Mouse (Mus musculus) midbrain, embryonic 12.5 days (tissue): ENCODE results near the gene 2410131K14Rik. TPM values are rescaled to one million over a fixed set of nuclear protein-coding genes. Genes with fewer than 3 reads are reported as not detected.
A peak's percentile ranks its signal among the peaks of the same experiment; 100 is the strongest.

Source experiments
- ATAC-seq: fragments of 200-750 bp; cut with Nextera tagmentation; 2 replicates; pipeline ENCODE4 v1.8.0; 2017; ENCODE audit warnings: low read depth, moderate TSS enrichment, moderate library complexity; ENCODE audit not compliant: low FRiP score
- H3K27ac ChIP-seq: fragments of 300-500 bp; sonication (generic); replicated peaks from 2 replicates; pipeline ENCODE4 v1.5.1; 2016; ENCODE audit warnings: mild to moderate bottlenecking
- H3K27me3 ChIP-seq: fragments of 300-500 bp; sonication (generic); 2 replicates; pipeline ENCODE4 v1.6.1; 2016; ENCODE audit warnings: mild to moderate bottlenecking
- H3K36me3 ChIP-seq: fragments of 300-500 bp; sonication (generic); 2 replicates; pipeline ENCODE4 v1.6.1; 2016
- H3K4me1 ChIP-seq: fragments of 300-500 bp; sonication (generic); 2 replicates; pipeline ENCODE4 v1.6.1; 2016
- H3K4me2 ChIP-seq: fragments of 300-500 bp; sonication (generic); replicated peaks from 2 replicates; pipeline ENCODE4 v1.6.1; 2016; ENCODE audit warnings: mild to moderate bottlenecking, moderate library complexity
- H3K4me3 ChIP-seq: fragments of 300-500 bp; sonication (generic); 2 replicates; pipeline ENCODE4 v1.5.1; 2016; ENCODE audit warnings: mild to moderate bottlenecking
- H3K9ac ChIP-seq: fragments of 300-500 bp; sonication (generic); replicated peaks from 2 replicates; pipeline ENCODE4 v1.6.1; 2016; ENCODE audit warnings: mild to moderate bottlenecking, moderate library complexity
- H3K9me3 ChIP-seq: fragments of 300-500 bp; sonication (generic); 2 replicates; pipeline ENCODE4 v1.6.1; 2016; ENCODE audit warnings: mild to moderate bottlenecking
- WGBS: fragments of 180-500 bp; shearing (Covaris S2); methylation state at CpG from one replicate; pipeline ENCODE4 v1.1.7; 2016; 5-methylcytosine and 5-hydroxymethylcytosine counted together
- polyA plus RNA-seq: library from polyadenylated mRNA; unstranded; fragments of >200 nt; fragmentation: Nextera tagmentation; extraction: Ambion mirVana; gene quantifications from 2 replicates; pipeline ENCODE4 v1.2.1, GENCODE M21; 2016

The 2410131K14Rik gene
- polyA plus RNA-seq = 12.6 and 12.8 TPM in 2 replicates

GRCm38 (mm10) chr5:118244606-118245443 lies at the start of gene 2410131K14Rik, which contains the start of gene Rnft2:
TSS of gene 2410131K14Rik (plus strand) at chr5:118245227.
TSS of gene Rnft2 (minus strand) at chr5:118245116.
- ATAC-seq = peak; percentile 99
- peak within 1 kb of the TSS; percentile 78 for H3K9ac ChIP-seq
- H3K4me1 ChIP-seq = peaks cover 23% of the 10 kb centered on the region
- H3K27me3 ChIP-seq = no peaks in the 10 kb centered on the region
- H3K9me3 ChIP-seq = no peaks in the 10 kb centered on the region
- peaks cover 39% of the 10 kb centered on the region for H3K36me3 ChIP-seq
- peak within 1 kb of the TSS; percentile 79 for H3K27ac ChIP-seq
- peak within 1 kb of the TSS; percentile 78 for H3K4me2 ChIP-seq
- peak within 1 kb of the TSS; percentile 63 for H3K4me3 ChIP-seq
- WGBS = under 1% methylated on average over 68 of the region's 68 CpGs

DNA sequence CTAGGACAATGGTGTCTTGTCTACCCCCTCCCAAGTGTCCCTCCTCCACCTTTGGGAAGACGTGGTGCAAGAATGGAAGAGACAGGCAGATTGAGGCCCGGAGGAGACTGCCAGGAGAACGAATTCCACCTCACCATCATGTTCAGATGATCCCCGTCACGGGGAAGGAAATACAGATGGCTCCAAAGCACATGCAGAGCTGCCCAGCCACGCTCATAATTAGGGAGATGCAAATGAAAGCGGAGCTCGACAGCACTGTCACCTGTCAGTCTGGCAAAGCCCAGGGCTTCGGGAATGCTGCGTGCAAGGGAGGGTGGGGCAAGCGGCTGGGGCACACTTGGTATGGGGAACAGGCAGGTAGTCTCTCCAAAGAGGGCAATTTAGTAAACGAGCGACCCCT lies 47.6 kb upstream of the 2410131K14Rik start:
- Histone ChIP-seq H3K27ac (no peak overlapping the region), H3K4me1 (peaks cover 8% of the 10 kb centered on the region), H3K36me3 (peaks cover 5% of the 10 kb centered on the region; the same call in 1 of the 2 replicates), H3K27me3 (peaks cover 11% of the 10 kb centered on the region; the same call in 1 of the 2 replicates), H3K4me3 (no peak overlapping the region), H3K4me2 (no peak overlapping the region), H3K9ac (no peak overlapping the region), H3K9me3 (no peaks in the 10 kb centered on the region)
- no peak for ATAC-seq
- WGBS = 82% methylated on average over 13 of the region's 13 CpGs

DNA sequence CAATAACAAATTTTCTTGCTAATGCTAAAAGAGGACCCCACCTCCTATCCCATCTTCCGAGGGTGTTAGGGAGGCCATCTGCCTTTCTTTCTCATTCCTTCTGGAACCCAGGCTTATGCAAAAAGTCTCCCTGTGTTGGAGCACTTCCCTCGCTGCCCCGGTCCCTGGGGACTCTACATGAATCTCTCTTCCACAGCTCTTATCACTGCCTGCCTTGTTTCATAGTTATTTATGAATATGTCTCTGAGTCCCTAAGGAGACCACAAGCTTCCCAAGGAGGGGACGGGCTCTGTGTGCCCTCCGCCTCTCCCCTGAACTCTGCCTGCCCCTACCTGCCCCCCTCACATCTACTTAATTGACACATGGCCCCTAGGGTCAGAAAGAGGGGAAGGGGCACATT lies 45.4 kb upstream of the 2410131K14Rik start:
- ATAC-seq = no peak
- Histone ChIP-seq H3K4me3 (no peak overlapping the region), H3K9me3 (no peaks in the 10 kb centered on the region), H3K36me3 (peaks cover 8% of the 10 kb centered on the region; the same call in 1 of the 2 replicates), H3K4me1 (no peaks in the 10 kb centered on the region), H3K27me3 (peaks cover 3% of the 10 kb centered on the region; the same call in 1 of the 2 replicates), H3K27ac (no peak overlapping the region), H3K4me2 (no peak overlapping the region), H3K9ac (no peak overlapping the region)
- 76% methylated on average over 5 of the region's 5 CpGs for WGBS

DNA sequence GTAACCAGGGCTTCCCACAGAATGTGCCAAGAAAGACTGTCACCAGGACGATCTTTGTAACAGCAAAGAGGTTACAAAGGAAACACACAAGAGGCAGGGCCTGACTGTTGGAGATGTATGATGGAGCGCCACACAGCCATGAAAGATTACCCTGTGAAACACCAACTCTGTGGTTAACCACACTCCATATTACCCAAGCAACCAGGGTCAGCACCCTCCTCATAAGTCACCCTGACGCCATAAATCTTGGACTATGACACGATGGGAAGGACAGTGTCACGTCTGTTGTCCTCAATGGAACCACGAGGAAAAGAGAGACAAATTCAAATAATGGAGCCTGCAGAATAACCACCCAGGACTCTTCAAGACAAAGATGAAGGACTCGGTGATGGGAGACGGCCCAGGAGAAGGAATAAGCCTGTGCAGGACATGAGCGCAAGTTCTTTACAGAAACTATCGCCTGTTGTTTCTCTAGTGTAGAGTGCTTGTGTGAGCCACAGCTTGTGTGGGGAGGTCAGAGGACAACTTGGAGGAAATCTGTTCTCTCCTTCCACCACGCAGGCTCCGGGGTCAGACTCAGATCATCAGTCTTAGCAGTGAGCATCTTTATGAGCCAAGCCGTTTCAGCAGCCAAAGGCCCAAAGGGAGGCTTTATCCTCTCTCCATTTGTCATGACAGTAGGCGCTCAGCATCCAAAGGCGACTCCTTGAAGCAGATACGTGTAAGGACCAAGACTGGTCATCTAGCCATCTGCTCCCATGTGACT lies 40.2 kb upstream of the 2410131K14Rik start:
- no peaks in the 10 kb centered on the region for H3K9me3 ChIP-seq
- no peaks in the 10 kb centered on the region for H3K4me1 ChIP-seq
- H3K36me3 ChIP-seq = peaks cover 13% of the 10 kb centered on the region
- 87% methylated on average over 16 of the region's 16 CpGs for WGBS
- no peak for ATAC-seq
- H3K4me2 ChIP-seq = no peak overlapping the region
- H3K27ac ChIP-seq = no peak overlapping the region
- H3K4me3 ChIP-seq = no peak overlapping the region
- H3K9ac ChIP-seq = no peak overlapping the region
- no peaks in the 10 kb centered on the region for H3K27me3 ChIP-seq

DNA sequence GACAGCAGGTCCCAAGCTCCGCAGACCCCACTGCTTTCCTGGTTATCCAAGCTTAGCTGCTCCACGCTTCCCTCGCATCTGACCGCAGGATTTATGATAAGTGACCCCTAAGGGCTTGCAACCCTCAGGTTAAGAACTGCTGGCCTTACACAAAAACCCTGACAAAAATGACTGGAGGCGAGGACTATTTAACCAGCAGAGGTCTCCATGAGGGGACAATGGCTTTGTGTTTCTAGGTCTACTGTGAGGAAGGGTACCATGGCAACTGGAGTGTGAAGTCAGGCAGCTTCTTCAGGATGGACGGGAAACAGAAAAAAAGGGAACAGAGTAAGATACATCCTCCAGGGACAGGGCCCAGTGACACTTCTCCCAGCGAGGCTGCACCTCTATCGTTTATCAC lies 39.2 kb upstream of the 2410131K14Rik start:
- peaks cover 13% of the 10 kb centered on the region for H3K36me3 ChIP-seq
- H3K9ac ChIP-seq = no peak overlapping the region
- H3K27ac ChIP-seq = no peak overlapping the region
- no peak overlapping the region for H3K4me2 ChIP-seq
- no peak for ATAC-seq
- WGBS = 45% methylated on average over 8 of the region's 8 CpGs
- H3K9me3 ChIP-seq = no peaks in the 10 kb centered on the region
- no peak overlapping the region for H3K4me3 ChIP-seq
- H3K27me3 ChIP-seq = no peaks in the 10 kb centered on the region
- no peaks in the 10 kb centered on the region for H3K4me1 ChIP-seq

- Histone ChIP-seq H3K9ac (peak overlapping the region; percentile 50), H3K4me2 (peak overlapping the region; percentile 74), H3K27ac (no peak overlapping the region), H3K9me3 (no peaks in the 10 kb centered on the region), H3K36me3 (peaks cover 13% of the 10 kb centered on the region), H3K4me3 (peak overlapping the region; percentile 43), H3K27me3 (no peaks in the 10 kb centered on the region), H3K4me1 (peaks cover 17% of the 10 kb centered on the region)
- ATAC-seq = 0 out of 2 replicates have a peak, but pooled peaks have one; percentile 42
- WGBS = 12% methylated on average over 5 of the region's 5 CpGs
These were observed 31.0 kb upstream of the 2410131K14Rik start for GRCm38 (mm10) chr5:118214012-118214411.

GRCm38 (mm10) chr5:118214418-118215154 lies 30.4 kb upstream of the 2410131K14Rik start:
- peaks cover 13% of the 10 kb centered on the region for H3K36me3 ChIP-seq
- H3K4me1 ChIP-seq = peaks cover 17% of the 10 kb centered on the region
- ATAC-seq = peak; percentile 92
- peak overlapping the region; percentile 74 for H3K4me2 ChIP-seq
- WGBS = 7% methylated on average over 24 of the region's 24 CpGs
- no peak overlapping the region; the same call in 1 of the 2 replicates for H3K27ac ChIP-seq
- no peaks in the 10 kb centered on the region for H3K9me3 ChIP-seq
- H3K4me3 ChIP-seq = peak overlapping the region; percentile 43
- H3K9ac ChIP-seq = peak overlapping the region; percentile 50
- H3K27me3 ChIP-seq = no peaks in the 10 kb centered on the region

- ATAC-seq = no peak
- H3K27me3 ChIP-seq = no peaks in the 10 kb centered on the region
- 79% methylated on average over 6 of the region's 6 CpGs for WGBS
- no peak overlapping the region for H3K4me2 ChIP-seq
- no peak overlapping the region for H3K9ac ChIP-seq
- H3K27ac ChIP-seq = no peak overlapping the region
- H3K9me3 ChIP-seq = no peaks in the 10 kb centered on the region
- H3K4me1 ChIP-seq = peaks cover 17% of the 10 kb centered on the region
- no peak overlapping the region for H3K4me3 ChIP-seq
- H3K36me3 ChIP-seq = peaks cover 24% of the 10 kb centered on the region
These were observed 27.6 kb upstream of the 2410131K14Rik start for GRCm38 (mm10) chr5:118217410-118217809.

GRCm38 (mm10) chr5:118223142-118223757 lies 21.8 kb upstream of the 2410131K14Rik start:
- H3K27me3 ChIP-seq = no peaks in the 10 kb centered on the region
- no peaks in the 10 kb centered on the region for H3K4me1 ChIP-seq
- ATAC-seq = no peak
- H3K4me3 ChIP-seq = no peak overlapping the region
- no peak overlapping the region for H3K27ac ChIP-seq
- no peak overlapping the region for H3K9ac ChIP-seq
- WGBS = 82% methylated on average over 9 of the region's 9 CpGs
- H3K9me3 ChIP-seq = no peaks in the 10 kb centered on the region
- peaks cover 48% of the 10 kb centered on the region for H3K36me3 ChIP-seq
- H3K4me2 ChIP-seq = no peak overlapping the region

- Histone ChIP-seq H3K9me3 (no peaks in the 10 kb centered on the region), H3K27me3 (no peaks in the 10 kb centered on the region), H3K27ac (no peak overlapping the region), H3K9ac (no peak overlapping the region), H3K36me3 (peaks cover 86% of the 10 kb centered on the region), H3K4me3 (no peak overlapping the region), H3K4me2 (no peak overlapping the region), H3K4me1 (no peaks in the 10 kb centered on the region)
- no peak for ATAC-seq
- 93% methylated on average over 13 of the region's 13 CpGs for WGBS
These were observed 14.9 kb upstream of the 2410131K14Rik start for GRCm38 (mm10) chr5:118230071-118230611.

- no peak overlapping the region for H3K4me2 ChIP-seq
- ATAC-seq = no peak
- no peaks in the 10 kb centered on the region for H3K4me1 ChIP-seq
- WGBS = 75% methylated on average over 12 of the region's 12 CpGs
- H3K36me3 ChIP-seq = peaks cover 74% of the 10 kb centered on the region
- no peak overlapping the region for H3K27ac ChIP-seq
- no peaks in the 10 kb centered on the region for H3K27me3 ChIP-seq
- H3K9me3 ChIP-seq = no peaks in the 10 kb centered on the region
- H3K4me3 ChIP-seq = no peak overlapping the region
- H3K9ac ChIP-seq = no peak overlapping the region
These were observed 8.1 kb upstream of the 2410131K14Rik start for GRCm38 (mm10) chr5:118236891-118237290.
